Mouse (Mus musculus): ENCODE data around the gene Zxdc. TPM values are rescaled to one million over a fixed set of nuclear protein-coding genes. Genes with fewer than 3 reads are reported as not detected.

Gene Zxdc
- total and polyA plus RNA-seq, 3 experiments, result 8.6 to 10.7 TPM; not detected in 1

GRCm38 (mm10) chr6:90437041-90437440 is 67.7 kb downstream of the Zxdc start (continued):
- TF ChIP-seq TBP (IDR thresholded peaks at IDR 0.05; ENCODE audit: low read depth, low read length), result no peak
- TF ChIP-seq ZKSCAN1 (IDR thresholded peaks at IDR 0.05; ENCODE audit: low read depth, low read length), result no peak
- TF ChIP-seq JUND (IDR thresholded peaks at IDR 0.05; ENCODE audit: low read depth, low read length), result no peak

GRCm38 (mm10) chr6:90446883-90447282 is 77.6 kb downstream of the Zxdc start:
- no peaks in the 10 kb centered on the region for H3K79me2 ChIP-seq (ENCODE audit: control insufficient read depth, insufficient read depth, low read length, poor library complexity)
- H3K9ac ChIP-seq (ENCODE audit: control insufficient read depth, low read depth, low read length, poor library complexity, severe bottlenecking), result no peak overlapping the region
- H3K27me3 ChIP-seq (ENCODE audit: control insufficient read depth in 1 of 2, insufficient read depth in 2 of 2, low read length in 2 of 2), result no peaks in the 10 kb centered on the region; a peak in 1 of 4 replicates
- TF ChIP-seq ZKSCAN1 (IDR thresholded peaks at IDR 0.05; ENCODE audit: low read depth, low read length) (no peak), SMC3 (IDR thresholded peaks at IDR 0.05; ENCODE audit: low read depth, low read length) (no peak), ELF1 (IDR thresholded peaks at IDR 0.05; ENCODE audit: low read depth, low read length) (no peak), MAFK (IDR thresholded peaks at IDR 0.05; ENCODE audit: borderline replicate concordance, low read depth, low read length) (no peak), EP300 (IDR thresholded peaks at IDR 0.05; ENCODE audit: low read depth in 1 of 2, low read length in 2 of 2) (no peak)
- H3K27ac ChIP-seq (ENCODE audit: control insufficient read depth, low read depth, low read length), result no peak overlapping the region
- no peak overlapping the region for H3K4me3 ChIP-seq (ENCODE audit: control insufficient read depth in 1 of 2, insufficient read depth in 1 of 2, low read depth in 2 of 2, low read length in 2 of 2)
- no peaks in the 10 kb centered on the region for H3K4me1 ChIP-seq (ENCODE audit: control insufficient read depth in 1 of 2, insufficient read depth in 2 of 2, low read length in 2 of 2)
- no peaks in the 10 kb centered on the region for H3K36me3 ChIP-seq (ENCODE audit: control insufficient read depth in 1 of 2, insufficient read depth in 2 of 2, low read length in 2 of 2)
- DNase-seq (ENCODE audit: low read depth, low spot score), result no peak
- no peaks in the 10 kb centered on the region for H3K9me3 ChIP-seq (replicated peaks; ENCODE audit: insufficient read depth, low read length)

GRCm38 (mm10) chr6:90450179-90450578 is 80.9 kb downstream of the Zxdc start:
- Histone ChIP-seq H3K9me3 (replicated peaks; ENCODE audit: insufficient read depth, low read length) (no peaks in the 10 kb centered on the region), H3K79me2 (ENCODE audit: control insufficient read depth, insufficient read depth, low read length, poor library complexity) (no peaks in the 10 kb centered on the region), H3K27me3 (ENCODE audit: control insufficient read depth in 1 of 2, insufficient read depth in 2 of 2, low read length in 2 of 2) (peaks cover 1 to 2% of the 10 kb centered on the region in 2 experiments; a peak in 2 of 4 replicates), H3K27ac (ENCODE audit: control insufficient read depth, low read depth, low read length) (no peak overlapping the region), H3K36me3 (ENCODE audit: control insufficient read depth in 1 of 2, insufficient read depth in 2 of 2, low read length in 2 of 2) (no peaks in the 10 kb centered on the region), H3K9ac (ENCODE audit: control insufficient read depth, low read depth, low read length, poor library complexity, severe bottlenecking) (no peak overlapping the region), H3K4me3 (ENCODE audit: control insufficient read depth in 1 of 2, insufficient read depth in 1 of 2, low read depth in 2 of 2, low read length in 2 of 2) (no peak overlapping the region), H3K4me1 (ENCODE audit: control insufficient read depth in 1 of 2, insufficient read depth in 2 of 2, low read length in 2 of 2) (no peaks in the 10 kb centered on the region)
- TF ChIP-seq USF1 (IDR thresholded peaks at IDR 0.05; ENCODE audit: low read depth, low read length) (no peak), ZC3H11A (IDR thresholded peaks at IDR 0.05; ENCODE audit: low read depth, low read length) (no peak), POLR2A (IDR thresholded peaks at IDR 0.05; ENCODE audit: control insufficient read depth in 1 of 2, insufficient read depth in 1 of 2, low read depth in 1 of 2, low read length in 2 of 2, poor library complexity in 1 of 2) (no peak), MAFK (IDR thresholded peaks at IDR 0.05; ENCODE audit: borderline replicate concordance, low read depth, low read length) (no peak), MAZ (IDR thresholded peaks at IDR 0.05; ENCODE audit: low read depth, low read length) (no peak), BHLHE40 (IDR thresholded peaks at IDR 0.05; ENCODE audit: borderline replicate concordance, low read depth, low read length) (no peak), GABPA (IDR thresholded peaks at IDR 0.05; ENCODE audit: low read depth, low read length) (no peak), MXI1 (IDR thresholded peaks at IDR 0.05; ENCODE audit: low read depth, low read length) (no peak), TCF12 (IDR thresholded peaks at IDR 0.05; ENCODE audit: low read depth, low read length) (no peak), RCOR1 (IDR thresholded peaks at IDR 0.05; ENCODE audit: low read depth, low read length) (no peak), CHD2 (IDR thresholded peaks at IDR 0.05; ENCODE audit: low read length) (no peak), POLR2AphosphoS5 (IDR thresholded peaks at IDR 0.05; ENCODE audit: borderline replicate concordance, low read depth, low read length) (no peak), CTCF (IDR thresholded peaks at IDR 0.05 in 2 of 3, conservative IDR thresholded peaks at IDR 0.05 in 1 of 3; ENCODE audit: control insufficient read depth in 1 of 3, insufficient read depth in 1 of 3, low read depth in 2 of 3, low read length in 3 of 3, poor library complexity in 1 of 3, severe bottlenecking in 1 of 3) (peak; percentile 44 to 64 (median 56)), GATA1 (IDR thresholded peaks at IDR 0.05; ENCODE audit: low read depth, low read length) (no peak), TBP (IDR thresholded peaks at IDR 0.05; ENCODE audit: low read depth, low read length) (no peak), EP300 (IDR thresholded peaks at IDR 0.05; ENCODE audit: low read depth in 1 of 2, low read length in 2 of 2) (no peak), NRF1 (IDR thresholded peaks at IDR 0.05; ENCODE audit: insufficient read depth, low read depth, low read length, poor library complexity, severe bottlenecking) (no peak), ETS1 (IDR thresholded peaks at IDR 0.05; ENCODE audit: low read depth, low read length) (no peak), USF2 (IDR thresholded peaks at IDR 0.05; ENCODE audit: borderline replicate concordance in 1 of 2, insufficient read depth in 1 of 2, low read depth in 1 of 2, low read length in 2 of 2) (no peak), ZNF384 (IDR thresholded peaks at IDR 0.05; ENCODE audit: low read depth, low read length) (no peak), RAD21 (IDR thresholded peaks at IDR 0.05; ENCODE audit: low read depth, low read length) (peak; percentile 20), MAX (IDR thresholded peaks at IDR 0.05; ENCODE audit: low read length) (no peak), UBTF (IDR thresholded peaks at IDR 0.05; ENCODE audit: borderline replicate concordance, insufficient read depth, low read depth, low read length) (no peak), NELFE (IDR thresholded peaks at IDR 0.05; ENCODE audit: low read depth, low read length) (no peak), SMC3 (IDR thresholded peaks at IDR 0.05; ENCODE audit: low read depth, low read length) (peak; percentile 47)
- peak; percentile 20 for DNase-seq (ENCODE audit: low read depth, low spot score)

Data from MEL (cell line).